Mouse (Mus musculus): ENCODE results near the gene Smarce1. TPM values are rescaled to one million over a fixed set of nuclear protein-coding genes. Genes with fewer than 3 reads are reported as not detected.
A peak's percentile ranks its signal among the peaks of the same experiment; 100 is the strongest.

The Smarce1 gene
- total RNA-seq, 1 experiment, result 130 TPM

DNA sequence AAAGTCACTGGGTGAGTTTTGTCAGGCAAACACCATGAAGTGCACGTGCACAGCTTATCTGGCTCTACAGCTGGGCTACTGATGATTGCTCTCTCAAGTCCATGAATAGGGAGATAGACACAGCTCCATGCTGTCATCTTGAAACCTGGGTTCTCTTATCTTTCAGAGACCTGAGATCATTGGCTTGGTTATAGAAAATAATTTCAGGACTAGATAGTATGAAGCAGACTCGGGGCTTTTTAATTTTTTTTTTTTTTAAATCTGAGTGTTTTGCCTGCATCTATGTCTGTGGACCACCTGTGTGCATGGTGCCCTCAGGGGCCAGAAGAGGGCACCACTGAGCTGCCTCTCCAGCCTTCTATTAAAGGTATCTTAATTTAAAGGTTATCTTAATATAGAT, 23.9 kb downstream of the Smarce1 start:
- Histone ChIP-seq H3K4me1 (ENCODE audit: control insufficient read depth in 2 of 2, insufficient read depth in 2 of 2, low read length in 2 of 2, poor library complexity in 1 of 2) (no peaks in the 10 kb centered on the region), H3K4me3 (ENCODE audit: insufficient read depth in 1 of 2, low read depth in 1 of 2, low read length in 2 of 2, poor library complexity in 1 of 2, severe bottlenecking in 1 of 2) (no peak overlapping the region), H3K9ac (ENCODE audit: insufficient read depth, low read depth, low read length, poor library complexity, severe bottlenecking) (no peak overlapping the region), H3K27ac (ENCODE audit: insufficient read depth, low read depth, low read length, poor library complexity, severe bottlenecking) (no peak overlapping the region), H3K9me3 (ENCODE audit: control insufficient read depth, insufficient read depth, low read depth, low read length) (no peaks in the 10 kb centered on the region), H3K36me3 (ENCODE audit: control insufficient read depth, insufficient read depth, low read length, poor library complexity, severe bottlenecking) (peaks cover 7% of the 10 kb centered on the region)
- peak; percentile 39 for DNase-seq (ENCODE audit: low read depth, low spot score)
- in situ Hi-C loops (cut with MboI; ENCODE audit: low sequenced_read_pairs in 2 of 2, unreplicated experiment in 2 of 2), result no loop called here
- TF ChIP-seq CHD2 (IDR thresholded peaks at IDR 0.05; ENCODE audit: low read depth, low read length), result no peak
- no peak for TF ChIP-seq HCFC1 (IDR thresholded peaks at IDR 0.05; ENCODE audit: borderline replicate concordance, insufficient read depth, low read length)
- TF ChIP-seq ZNF384 (IDR thresholded peaks at IDR 0.05; ENCODE audit: low read depth, low read length), result no peak
- no peak for TF ChIP-seq MAFK (IDR thresholded peaks at IDR 0.05; ENCODE audit: insufficient read depth, low read depth, low read length)
- TF ChIP-seq ZC3H11A (IDR thresholded peaks at IDR 0.05; ENCODE audit: borderline replicate concordance, low read depth, low read length), result no peak

DNA sequence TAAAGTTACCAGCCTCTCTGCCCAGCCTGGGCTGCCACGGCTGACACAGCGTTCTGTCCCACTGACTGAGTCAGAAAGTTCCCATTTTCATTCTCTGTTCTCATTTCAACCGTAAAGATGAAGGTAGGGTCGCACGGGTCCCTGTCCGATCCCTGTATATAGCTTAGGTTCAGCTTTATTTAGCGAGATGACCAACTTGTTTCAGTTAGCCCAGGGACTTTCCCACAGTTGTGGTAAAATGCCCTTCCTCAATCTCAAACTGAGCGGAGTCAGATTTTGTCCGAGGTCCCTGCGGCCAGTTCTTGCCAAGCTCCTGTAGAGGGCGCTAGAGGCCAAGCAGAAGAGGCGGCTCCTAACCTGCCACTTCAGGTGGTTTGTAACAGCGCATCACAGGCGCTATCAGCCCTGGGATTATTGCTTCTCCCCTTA, 41.6 kb downstream of the Smarce1 start:
- DNase-seq (ENCODE audit: low read depth, low spot score), result peak; percentile 62
- Histone ChIP-seq H3K9ac (ENCODE audit: insufficient read depth, low read depth, low read length, poor library complexity, severe bottlenecking) (no peak overlapping the region), H3K4me1 (ENCODE audit: control insufficient read depth in 2 of 2, insufficient read depth in 2 of 2, low read length in 2 of 2, poor library complexity in 1 of 2) (no peaks in the 10 kb centered on the region), H3K36me3 (ENCODE audit: control insufficient read depth, insufficient read depth, low read length, poor library complexity, severe bottlenecking) (no peaks in the 10 kb centered on the region), H3K4me3 (ENCODE audit: insufficient read depth in 1 of 2, low read depth in 1 of 2, low read length in 2 of 2, poor library complexity in 1 of 2, severe bottlenecking in 1 of 2) (no peak overlapping the region), H3K9me3 (ENCODE audit: control insufficient read depth, insufficient read depth, low read depth, low read length) (no peaks in the 10 kb centered on the region), H3K27ac (ENCODE audit: insufficient read depth, low read depth, low read length, poor library complexity, severe bottlenecking) (no peak overlapping the region)
- in situ Hi-C loops (cut with MboI; ENCODE audit: low sequenced_read_pairs in 2 of 2, unreplicated experiment in 2 of 2), result no loop called here
- TF ChIP-seq ZC3H11A (IDR thresholded peaks at IDR 0.05; ENCODE audit: borderline replicate concordance, low read depth, low read length), result peak; percentile 43; the same call in 1 of the 2 replicates
- no peak for TF ChIP-seq CHD2 (IDR thresholded peaks at IDR 0.05; ENCODE audit: low read depth, low read length)
- TF ChIP-seq MAFK (IDR thresholded peaks at IDR 0.05; ENCODE audit: insufficient read depth, low read depth, low read length), result 0 out of 2 replicates have a peak, but pooled peaks have one; percentile 19

DNA sequence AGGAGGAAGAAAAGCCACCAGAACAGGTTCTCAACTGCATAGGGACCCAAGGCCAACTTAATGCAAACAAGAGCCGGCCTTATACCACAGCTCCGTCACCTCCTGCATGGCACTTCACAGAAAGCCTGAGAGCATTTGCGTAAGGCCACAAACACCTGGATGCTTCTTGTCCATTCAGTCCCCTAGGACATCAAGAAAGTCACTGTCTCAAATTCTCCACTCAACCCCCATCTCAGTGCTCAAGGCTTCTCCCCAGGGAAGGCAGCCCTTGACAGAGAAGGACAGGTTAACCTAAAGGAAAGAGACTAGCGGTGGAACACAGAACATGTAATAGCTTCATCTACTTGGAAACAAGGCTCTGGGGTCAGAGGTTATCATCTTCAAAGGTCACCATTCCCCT, 43.5 kb downstream of the Smarce1 start:
- Histone ChIP-seq H3K27ac (ENCODE audit: insufficient read depth, low read depth, low read length, poor library complexity, severe bottlenecking) (no peak overlapping the region), H3K9ac (ENCODE audit: insufficient read depth, low read depth, low read length, poor library complexity, severe bottlenecking) (no peak overlapping the region)
- TF ChIP-seq ZC3H11A (IDR thresholded peaks at IDR 0.05; ENCODE audit: borderline replicate concordance, low read depth, low read length) (no peak), ZNF384 (IDR thresholded peaks at IDR 0.05; ENCODE audit: low read depth, low read length) (no peak), HCFC1 (IDR thresholded peaks at IDR 0.05; ENCODE audit: borderline replicate concordance, insufficient read depth, low read length) (no peak), MAFK (IDR thresholded peaks at IDR 0.05; ENCODE audit: insufficient read depth, low read depth, low read length) (no peak), CHD2 (IDR thresholded peaks at IDR 0.05; ENCODE audit: low read depth, low read length) (no peak)

DNA sequence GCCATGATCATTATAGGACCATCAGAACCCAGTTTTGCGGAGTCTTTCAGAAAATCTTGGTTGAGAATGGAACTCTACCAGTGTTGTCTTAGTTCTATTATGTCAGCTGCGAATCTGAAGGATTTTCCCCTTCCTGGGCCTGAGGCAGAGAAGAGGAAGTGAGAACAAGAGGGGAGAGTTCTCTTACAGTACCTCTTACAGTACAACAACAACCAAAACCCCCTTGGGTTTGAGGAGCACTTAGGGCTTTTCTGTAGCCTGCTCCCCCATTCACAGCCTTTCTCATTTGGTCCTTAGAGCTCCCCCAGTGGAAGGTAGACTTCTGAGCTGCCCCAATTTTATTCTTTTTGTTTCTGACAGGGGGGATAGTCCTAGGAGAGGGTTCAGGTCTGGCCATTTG, 44.0 kb downstream of the Smarce1 start:
- H3K4me3 ChIP-seq (ENCODE audit: insufficient read depth in 1 of 2, low read depth in 1 of 2, low read length in 2 of 2, poor library complexity in 1 of 2, severe bottlenecking in 1 of 2), result no peak overlapping the region
- H3K9me3 ChIP-seq (ENCODE audit: control insufficient read depth, insufficient read depth, low read depth, low read length), result no peaks in the 10 kb centered on the region
- no peaks in the 10 kb centered on the region for H3K4me1 ChIP-seq (ENCODE audit: control insufficient read depth in 2 of 2, insufficient read depth in 2 of 2, low read length in 2 of 2, poor library complexity in 1 of 2)
- no peak overlapping the region for H3K9ac ChIP-seq (ENCODE audit: insufficient read depth, low read depth, low read length, poor library complexity, severe bottlenecking)
- no peak overlapping the region for H3K27ac ChIP-seq (ENCODE audit: insufficient read depth, low read depth, low read length, poor library complexity, severe bottlenecking)
- TF ChIP-seq MAFK (IDR thresholded peaks at IDR 0.05; ENCODE audit: insufficient read depth, low read depth, low read length) (no peak), CHD2 (IDR thresholded peaks at IDR 0.05; ENCODE audit: low read depth, low read length) (no peak)
- in situ Hi-C loops (cut with MboI; ENCODE audit: low sequenced_read_pairs in 2 of 2, unreplicated experiment in 2 of 2), result no loop called here
- DNase-seq (ENCODE audit: low read depth, low spot score), result no peak
- no peaks in the 10 kb centered on the region for H3K36me3 ChIP-seq (ENCODE audit: control insufficient read depth, insufficient read depth, low read length, poor library complexity, severe bottlenecking)

More for the DNA sequence above, 43.5 kb downstream of the Smarce1 start:
- Histone ChIP-seq H3K9me3 (ENCODE audit: control insufficient read depth, insufficient read depth, low read depth, low read length) (no peaks in the 10 kb centered on the region), H3K4me3 (ENCODE audit: insufficient read depth in 1 of 2, low read depth in 1 of 2, low read length in 2 of 2, poor library complexity in 1 of 2, severe bottlenecking in 1 of 2) (no peak overlapping the region), H3K4me1 (ENCODE audit: control insufficient read depth in 2 of 2, insufficient read depth in 2 of 2, low read length in 2 of 2, poor library complexity in 1 of 2) (no peaks in the 10 kb centered on the region), H3K36me3 (ENCODE audit: control insufficient read depth, insufficient read depth, low read length, poor library complexity, severe bottlenecking) (no peaks in the 10 kb centered on the region)
- in situ Hi-C loops (cut with MboI; ENCODE audit: low sequenced_read_pairs in 2 of 2, unreplicated experiment in 2 of 2), result no loop called here
- DNase-seq (ENCODE audit: low read depth, low spot score), result no peak

DNA sequence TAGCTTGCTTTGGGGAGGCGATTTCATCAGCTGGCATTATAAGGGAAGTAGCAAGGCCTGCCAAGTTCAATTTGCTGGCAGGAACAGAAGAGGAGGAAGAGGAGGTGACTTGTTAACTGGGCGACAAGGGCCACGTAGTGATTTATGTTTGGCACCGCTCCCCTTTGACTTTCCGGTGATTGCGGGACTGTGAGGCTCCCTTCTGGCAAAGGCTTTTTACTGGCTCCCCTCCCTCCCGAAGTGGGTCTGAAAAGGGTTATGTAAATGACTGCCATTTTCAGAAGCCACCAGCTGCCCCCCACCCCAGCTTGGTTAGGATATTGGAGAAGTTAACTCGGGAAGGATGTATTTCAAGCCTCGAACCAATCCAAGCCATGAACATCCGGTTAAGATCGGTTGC, 48.2 kb downstream of the Smarce1 start:
- no peak overlapping the region for H3K27ac ChIP-seq (ENCODE audit: insufficient read depth, low read depth, low read length, poor library complexity, severe bottlenecking)
- DNase-seq (ENCODE audit: low read depth, low spot score), result no peak
- H3K9ac ChIP-seq (ENCODE audit: insufficient read depth, low read depth, low read length, poor library complexity, severe bottlenecking), result no peak overlapping the region
- no peaks in the 10 kb centered on the region for H3K9me3 ChIP-seq (ENCODE audit: control insufficient read depth, insufficient read depth, low read depth, low read length)
- H3K4me1 ChIP-seq (ENCODE audit: control insufficient read depth in 2 of 2, insufficient read depth in 2 of 2, low read length in 2 of 2, poor library complexity in 1 of 2), result no peaks in the 10 kb centered on the region
- TF ChIP-seq ZC3H11A (IDR thresholded peaks at IDR 0.05; ENCODE audit: borderline replicate concordance, low read depth, low read length), result no peak
- TF ChIP-seq CHD2 (IDR thresholded peaks at IDR 0.05; ENCODE audit: low read depth, low read length), result no peak
- no peak for TF ChIP-seq ZNF384 (IDR thresholded peaks at IDR 0.05; ENCODE audit: low read depth, low read length)
- no peak for TF ChIP-seq HCFC1 (IDR thresholded peaks at IDR 0.05; ENCODE audit: borderline replicate concordance, insufficient read depth, low read length)
- TF ChIP-seq MAFK (IDR thresholded peaks at IDR 0.05; ENCODE audit: insufficient read depth, low read depth, low read length), result no peak
- in situ Hi-C loops (cut with MboI; ENCODE audit: low sequenced_read_pairs in 2 of 2, unreplicated experiment in 2 of 2), result no loop called here
- no peaks in the 10 kb centered on the region for H3K36me3 ChIP-seq (ENCODE audit: control insufficient read depth, insufficient read depth, low read length, poor library complexity, severe bottlenecking)
- H3K4me3 ChIP-seq (ENCODE audit: insufficient read depth in 1 of 2, low read depth in 1 of 2, low read length in 2 of 2, poor library complexity in 1 of 2, severe bottlenecking in 1 of 2), result no peak overlapping the region

All from ES-E14 (cell line).